Mouse (Mus musculus) midbrain, embryonic 16.5 days (tissue): ENCODE data around the gene Dscaml1. TPM values are rescaled to one million over a fixed set of nuclear protein-coding genes. Genes with fewer than 3 reads are reported as not detected.

Experiments used
- ATAC-seq: fragments of 200-750 bp; cut with Nextera tagmentation; 2 replicates; pipeline ENCODE4 v1.8.0; 2017; ENCODE audit warnings: moderate TSS enrichment
- H3K27ac ChIP-seq: fragments of 300-500 bp; sonication (generic); 2 replicates; pipeline ENCODE4 v1.5.1; 2014; ENCODE audit warnings: mild to moderate bottlenecking, low read length, mixed read lengths
- H3K27me3 ChIP-seq: fragments of 300-500 bp; sonication (generic); 2 replicates; pipeline ENCODE4 v1.6.1; 2014; ENCODE audit warnings: low read depth, low read length, mixed read lengths; ENCODE audit not compliant: control insufficient read depth, insufficient read depth
- H3K36me3 ChIP-seq: fragments of 300-500 bp; sonication (generic); 2 replicates; pipeline ENCODE4 v1.6.1; 2014; ENCODE audit warnings: mild to moderate bottlenecking, low read length, moderate library complexity, mixed read lengths; ENCODE audit not compliant: control insufficient read depth, insufficient read depth
- H3K4me1 ChIP-seq: fragments of 300-500 bp; sonication (generic); 2 replicates; pipeline ENCODE4 v1.6.1; 2014; ENCODE audit warnings: mild to moderate bottlenecking, low read length, mixed read lengths; ENCODE audit not compliant: control insufficient read depth, insufficient read depth
- H3K4me2 ChIP-seq: fragments of 300-500 bp; sonication (generic); 2 replicates; pipeline ENCODE4 v1.6.1; 2014; ENCODE audit warnings: mild to moderate bottlenecking, low read length, mixed read lengths
- H3K4me3 ChIP-seq: fragments of 300-500 bp; sonication (generic); 2 replicates; pipeline ENCODE4 v1.5.1; 2014; ENCODE audit warnings: low read depth, mild to moderate bottlenecking, low read length, moderate library complexity, mixed read lengths
- H3K9ac ChIP-seq: fragments of 300-500 bp; sonication (generic); 2 replicates; pipeline ENCODE4 v1.6.1; 2014; ENCODE audit warnings: low read depth, low read length, mixed read lengths
- H3K9me3 ChIP-seq: fragments of 300-500 bp; sonication (generic); replicated peaks from 2 replicates; pipeline ENCODE4 v1.6.1; 2014; ENCODE audit warnings: mild to moderate bottlenecking, low read length, mixed read lengths; ENCODE audit not compliant: control insufficient read depth, poor library complexity, severe bottlenecking
- WGBS: fragments of 180-500 bp; shearing (Covaris S2); extraction: QIAGEN DNeasy Blood & Tissue Kit; methylation state at CpG from one replicate; pipeline ENCODE4 v1.1.7; 2014; 5-methylcytosine and 5-hydroxymethylcytosine counted together
- polyA plus RNA-seq: library from polyadenylated mRNA; unstranded; fragments of >200 nt; fragmentation: Nextera tagmentation; extraction: Ambion mirVana; gene quantifications from 2 replicates; pipeline ENCODE4 v1.2.1, GENCODE M21; 2015

Gene Dscaml1
- polyA plus RNA-seq, 1 experiment from 2014 or later = 20.6 TPM

DNA sequence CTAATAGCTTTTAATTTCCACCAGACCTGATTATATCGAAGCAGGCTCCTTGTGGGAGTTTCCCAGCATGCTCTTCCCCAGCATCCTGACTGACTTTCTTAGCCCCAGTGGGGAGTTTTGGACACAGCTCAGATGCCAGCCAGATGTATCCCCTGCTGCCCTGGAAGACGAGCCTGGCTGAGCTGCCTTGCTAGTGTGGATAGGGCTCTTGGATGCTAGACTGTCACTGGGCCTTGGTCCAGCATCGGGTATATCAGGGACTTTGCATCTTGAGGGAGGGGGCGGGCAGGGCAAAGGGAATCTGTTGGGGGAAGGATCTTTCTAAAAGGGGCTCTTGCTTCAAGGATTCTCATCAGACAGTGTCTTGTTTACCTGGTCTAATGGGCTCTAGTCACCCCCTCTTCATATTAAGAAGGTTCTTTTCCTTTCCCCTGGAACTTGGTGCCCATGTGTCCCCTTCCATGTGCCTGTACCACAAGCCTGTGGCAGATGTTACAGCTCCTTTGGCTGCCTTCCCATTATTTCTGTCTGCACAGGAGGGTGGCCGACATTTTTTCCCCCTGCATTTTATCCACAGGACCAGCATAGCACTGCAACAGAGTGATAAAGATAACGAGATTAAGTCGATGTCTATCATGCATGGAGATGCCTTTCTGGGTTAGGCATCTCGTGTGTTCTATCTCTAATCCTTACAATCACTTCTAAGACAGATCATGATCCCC, 28.6 kb downstream of the Dscaml1 start:
- no peak overlapping the region for H3K4me3 ChIP-seq
- H3K36me3 ChIP-seq = 0 out of 2 replicates have a peak, but pooled peaks cover 4% of the 10 kb centered on the region
- H3K9me3 ChIP-seq = no peaks in the 10 kb centered on the region
- H3K9ac ChIP-seq = peak overlapping the region; percentile 3; the same call in 1 of the 2 replicates
- no peaks in the 10 kb centered on the region for H3K27me3 ChIP-seq
- no peak; the same call in 1 of the 2 replicates for ATAC-seq
- peak overlapping the region; percentile 56; the same call in 1 of the 2 replicates for H3K27ac ChIP-seq
- H3K4me2 ChIP-seq = no peak overlapping the region
- H3K4me1 ChIP-seq = peaks cover 11% of the 10 kb centered on the region
- WGBS = 35% methylated on average over 8 of the region's 8 CpGs

DNA sequence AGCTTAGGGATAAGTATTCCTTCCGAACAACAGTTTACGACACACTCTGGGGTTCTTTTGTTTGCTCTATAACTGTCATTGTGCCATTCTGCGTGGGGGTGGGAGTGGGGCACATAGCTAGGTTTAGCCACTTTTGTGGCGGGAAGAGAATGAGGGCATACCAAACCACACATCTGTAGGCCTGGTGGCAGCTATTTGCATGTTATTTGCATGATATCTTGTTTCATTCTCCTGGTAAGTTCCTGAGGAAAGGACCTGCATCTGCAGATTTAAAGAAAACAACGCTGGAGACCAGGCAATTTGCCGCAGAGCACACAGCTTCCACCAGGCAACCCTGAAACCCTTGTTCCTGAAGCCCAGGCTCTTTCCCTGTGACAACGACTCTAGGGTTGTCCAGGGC, 30.8 kb downstream of the Dscaml1 start:
- H3K9ac ChIP-seq = no peak overlapping the region
- H3K4me3 ChIP-seq = no peak overlapping the region
- H3K4me2 ChIP-seq = no peak overlapping the region
- no peaks in the 10 kb centered on the region for H3K9me3 ChIP-seq
- H3K27me3 ChIP-seq = no peaks in the 10 kb centered on the region
- WGBS = 37% methylated on average over 7 of the region's 7 CpGs
- no peak for ATAC-seq
- peaks cover 11% of the 10 kb centered on the region for H3K4me1 ChIP-seq
- H3K36me3 ChIP-seq = no peaks in the 10 kb centered on the region
- no peak overlapping the region for H3K27ac ChIP-seq

DNA sequence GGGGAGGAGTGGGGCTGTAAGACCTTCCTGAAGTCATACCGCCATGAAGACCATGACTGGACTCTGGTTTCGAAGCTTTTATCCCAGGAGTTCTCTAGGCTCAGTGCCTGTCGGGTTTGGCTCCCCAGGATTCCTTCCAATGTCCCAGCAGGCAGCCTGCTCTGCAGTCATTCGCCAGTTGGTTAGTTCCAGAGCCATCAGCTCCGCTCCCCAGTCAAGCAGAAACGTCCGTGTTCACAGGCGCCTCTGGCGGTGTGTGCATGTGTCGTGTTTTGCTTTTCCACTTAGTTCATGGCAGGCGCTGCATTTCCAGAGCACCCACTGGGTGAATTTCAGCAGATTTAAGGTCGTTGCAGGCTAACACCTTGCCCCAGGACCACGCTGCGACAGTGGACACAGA, 31.9 kb downstream of the Dscaml1 start:
- Histone ChIP-seq H3K9me3 (no peaks in the 10 kb centered on the region), H3K4me1 (peaks cover 11% of the 10 kb centered on the region), H3K9ac (no peak overlapping the region), H3K4me3 (no peak overlapping the region), H3K4me2 (no peak overlapping the region), H3K36me3 (no peaks in the 10 kb centered on the region), H3K27ac (no peak overlapping the region), H3K27me3 (no peaks in the 10 kb centered on the region)
- 58% methylated on average over 14 of the region's 14 CpGs for WGBS
- no peak for ATAC-seq

DNA sequence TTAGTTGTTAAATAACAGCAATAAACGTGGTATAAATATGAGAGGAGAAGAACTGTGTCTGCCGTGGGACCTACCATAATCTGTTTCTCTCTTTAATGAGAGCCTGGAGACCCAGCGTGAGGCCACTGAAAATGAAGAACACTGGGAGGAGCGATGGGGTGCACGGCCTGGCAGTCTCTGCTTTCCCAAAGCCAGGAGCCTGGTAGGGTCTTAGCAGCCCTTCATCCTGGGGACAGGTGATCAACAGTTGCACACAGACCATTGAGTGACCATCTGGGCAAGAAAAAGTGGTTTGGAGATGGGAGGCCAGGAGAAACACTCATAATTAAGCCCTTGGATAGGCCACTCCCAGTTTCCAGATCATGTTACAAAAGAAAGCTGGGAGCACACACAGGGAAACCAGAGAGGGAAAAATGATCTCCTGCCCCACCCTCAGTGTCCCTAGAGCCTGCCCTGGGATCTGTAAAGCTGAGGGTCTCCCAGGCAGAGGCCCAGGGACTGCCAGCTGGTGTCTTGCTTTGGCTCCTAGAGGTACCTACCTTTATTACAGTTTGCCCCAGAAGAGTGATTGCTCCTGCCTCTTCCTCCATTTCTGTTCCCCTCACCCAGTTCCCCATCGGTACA, 39.1 kb downstream of the Dscaml1 start:
- no peak for ATAC-seq
- Histone ChIP-seq H3K9ac (no peak overlapping the region), H3K9me3 (no peaks in the 10 kb centered on the region), H3K4me2 (no peak overlapping the region), H3K27ac (no peak overlapping the region), H3K36me3 (no peaks in the 10 kb centered on the region), H3K27me3 (no peaks in the 10 kb centered on the region), H3K4me1 (peaks cover 8% of the 10 kb centered on the region), H3K4me3 (no peak overlapping the region)
- 53% methylated on average over 6 of the region's 6 CpGs for WGBS

DNA sequence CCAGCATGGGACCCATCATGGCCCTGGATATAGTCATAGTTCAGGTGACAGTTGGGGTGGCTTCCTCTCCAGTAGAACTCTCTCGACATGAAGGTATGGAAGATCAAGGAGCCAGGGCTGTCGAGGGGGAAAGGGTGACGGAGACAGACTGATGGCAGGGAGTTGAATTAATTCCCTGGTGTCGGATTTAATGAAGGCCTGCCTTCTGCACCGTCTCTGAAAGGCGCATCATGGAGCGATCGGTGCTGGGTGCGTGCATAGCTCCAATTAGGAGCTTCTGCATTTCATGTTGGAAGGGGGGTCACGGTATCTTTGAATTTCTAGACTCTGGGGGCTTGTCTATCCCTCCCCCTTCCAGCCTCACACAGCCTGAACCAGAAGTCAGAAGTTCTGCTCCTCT, 41.8 kb downstream of the Dscaml1 start:
- Histone ChIP-seq H3K4me2 (no peak overlapping the region), H3K9me3 (no peaks in the 10 kb centered on the region), H3K4me3 (no peak overlapping the region), H3K9ac (no peak overlapping the region), H3K4me1 (peaks cover 26% of the 10 kb centered on the region), H3K27ac (peak overlapping the region; percentile 5; the same call in 1 of the 2 replicates), H3K36me3 (no peaks in the 10 kb centered on the region), H3K27me3 (no peaks in the 10 kb centered on the region)
- peak; percentile 41; the same call in 1 of the 2 replicates for ATAC-seq
- 62% methylated on average over 10 of the region's 10 CpGs for WGBS

DNA sequence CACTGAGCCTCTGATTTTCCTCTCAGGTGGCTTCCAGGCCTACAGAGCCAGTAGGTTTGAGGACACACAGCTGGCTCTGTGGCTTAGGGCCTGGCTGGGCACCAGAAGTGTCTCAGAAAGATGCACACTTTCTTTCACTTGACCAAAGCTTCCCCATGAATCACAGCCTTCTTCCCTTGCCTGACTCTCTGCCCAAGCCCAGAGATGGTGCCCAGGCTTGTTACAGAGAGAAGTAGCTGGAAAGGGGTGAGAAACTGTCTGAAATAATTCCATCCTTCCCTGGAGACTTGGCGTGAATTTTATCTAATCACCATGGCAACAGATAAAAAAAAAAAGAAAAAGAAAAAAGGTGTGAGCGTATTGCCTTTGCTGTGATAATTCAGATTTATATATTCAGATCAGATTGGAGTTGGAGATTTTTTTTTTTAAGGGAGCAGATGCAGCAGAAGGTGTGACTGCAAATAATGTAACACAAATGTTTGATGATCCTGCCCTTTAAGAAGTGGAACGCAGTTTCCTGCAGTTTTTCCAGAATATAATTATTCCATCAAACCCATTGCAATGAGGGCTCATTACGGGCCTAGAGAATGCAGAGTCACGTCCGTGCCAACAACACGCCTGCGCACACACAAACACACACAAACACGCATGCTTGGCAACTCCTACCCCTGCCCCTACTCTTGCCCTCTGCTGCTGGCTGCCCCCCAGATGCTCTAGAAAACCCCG, 44.5 kb downstream of the Dscaml1 start:
- Histone ChIP-seq H3K27me3 (no peaks in the 10 kb centered on the region), H3K9me3 (no peaks in the 10 kb centered on the region), H3K4me1 (peaks cover 26% of the 10 kb centered on the region), H3K4me3 (no peak overlapping the region), H3K36me3 (no peaks in the 10 kb centered on the region), H3K9ac (no peak overlapping the region), H3K27ac (peak overlapping the region; percentile 84), H3K4me2 (no peak overlapping the region)
- 52% methylated on average over 10 of the region's 10 CpGs for WGBS
- 0 out of 2 replicates have a peak, but pooled peaks have one; percentile 47 for ATAC-seq

DNA sequence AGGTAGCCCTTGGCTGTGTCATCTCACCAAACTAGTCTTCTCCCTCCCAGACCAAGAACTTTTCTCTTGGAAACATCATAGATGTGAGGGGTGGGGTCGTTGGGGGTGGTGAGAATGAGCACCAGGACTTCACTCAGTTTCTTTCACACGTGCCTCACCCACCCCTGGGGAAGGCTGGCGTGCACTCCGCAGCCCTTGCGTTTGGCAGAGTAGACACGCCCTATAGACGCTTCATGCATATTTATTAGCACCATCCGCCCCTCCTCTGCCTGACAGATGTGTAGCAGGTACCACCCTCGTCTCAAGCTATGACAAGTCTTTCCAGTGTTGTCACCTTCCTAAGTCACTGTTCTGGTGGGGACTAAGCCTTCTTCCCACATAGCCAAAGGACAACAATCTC, 45.3 kb downstream of the Dscaml1 start:
- Histone ChIP-seq H3K36me3 (no peaks in the 10 kb centered on the region), H3K27me3 (no peaks in the 10 kb centered on the region), H3K9ac (no peak overlapping the region), H3K4me1 (peaks cover 26% of the 10 kb centered on the region), H3K4me3 (no peak overlapping the region), H3K4me2 (no peak overlapping the region), H3K27ac (peak overlapping the region; percentile 84), H3K9me3 (no peaks in the 10 kb centered on the region)
- WGBS = 18% methylated on average over 9 of the region's 9 CpGs
- peak; percentile 62; the same call in 1 of the 2 replicates for ATAC-seq

DNA sequence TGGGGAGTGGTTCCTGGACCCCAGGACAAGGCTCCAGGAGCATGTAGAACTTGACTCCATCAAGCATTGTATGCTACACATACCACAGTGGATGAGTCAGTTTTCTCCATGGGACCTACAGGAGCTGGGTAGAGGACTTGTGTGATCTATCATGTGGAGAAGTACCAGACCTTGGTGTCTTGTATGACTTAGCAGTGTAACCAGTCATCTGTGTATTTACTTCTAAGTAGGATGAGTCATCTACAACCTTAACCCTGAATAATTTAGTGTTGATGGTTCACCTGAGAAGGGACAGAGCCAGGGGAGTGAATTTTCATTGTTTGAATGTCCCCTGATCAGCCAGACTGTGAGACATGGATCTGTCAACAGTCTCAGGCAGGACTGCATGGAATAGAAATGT, 48.4 kb downstream of the Dscaml1 start:
- no peak for ATAC-seq
- H3K9me3 ChIP-seq = no peaks in the 10 kb centered on the region
- no peak overlapping the region for H3K27ac ChIP-seq
- no peaks in the 10 kb centered on the region for H3K27me3 ChIP-seq
- no peak overlapping the region for H3K4me3 ChIP-seq
- H3K4me1 ChIP-seq = peaks cover 23% of the 10 kb centered on the region
- H3K4me2 ChIP-seq = no peak overlapping the region
- H3K9ac ChIP-seq = no peak overlapping the region
- H3K36me3 ChIP-seq = no peaks in the 10 kb centered on the region

DNA sequence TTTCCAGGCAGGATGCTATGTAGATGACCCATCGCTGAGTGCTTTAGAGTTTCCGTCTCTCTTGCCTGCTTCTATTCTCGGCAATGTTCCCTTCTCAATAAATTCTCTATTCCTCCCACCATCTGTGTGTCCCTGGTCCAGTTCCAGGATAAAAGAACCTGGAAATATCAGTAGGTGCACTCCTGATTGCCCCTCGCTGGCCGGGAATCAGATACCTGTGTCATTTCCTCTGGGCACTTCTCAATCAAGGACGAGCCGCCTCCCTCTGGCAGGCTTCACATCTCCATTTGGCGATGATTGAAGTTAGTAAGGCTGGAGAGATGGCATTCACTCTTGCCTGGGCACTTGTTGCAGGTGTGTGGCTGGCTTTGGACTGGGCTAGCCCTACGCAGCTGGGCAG, 54.5 kb downstream of the Dscaml1 start:
- Histone ChIP-seq H3K27me3 (no peaks in the 10 kb centered on the region), H3K9me3 (no peaks in the 10 kb centered on the region), H3K9ac (no peak overlapping the region), H3K4me3 (no peak overlapping the region), H3K4me1 (no peaks in the 10 kb centered on the region), H3K36me3 (no peaks in the 10 kb centered on the region), H3K4me2 (no peak overlapping the region), H3K27ac (no peak overlapping the region)
- no peak for ATAC-seq
- 92% methylated on average over 9 of the region's 9 CpGs for WGBS
